Mouse (Mus musculus): Measurements from ENCODE around the gene Cep295. TPM values are rescaled to one million over a fixed set of nuclear protein-coding genes. Genes with fewer than 3 reads are reported as not detected.

Gene Cep295
- 14.1 and 14.9 TPM in 2 replicates for polyA plus RNA-seq (2014; fragmentation: Nextera tagmentation; extraction: Ambion mirVana)

DNA sequence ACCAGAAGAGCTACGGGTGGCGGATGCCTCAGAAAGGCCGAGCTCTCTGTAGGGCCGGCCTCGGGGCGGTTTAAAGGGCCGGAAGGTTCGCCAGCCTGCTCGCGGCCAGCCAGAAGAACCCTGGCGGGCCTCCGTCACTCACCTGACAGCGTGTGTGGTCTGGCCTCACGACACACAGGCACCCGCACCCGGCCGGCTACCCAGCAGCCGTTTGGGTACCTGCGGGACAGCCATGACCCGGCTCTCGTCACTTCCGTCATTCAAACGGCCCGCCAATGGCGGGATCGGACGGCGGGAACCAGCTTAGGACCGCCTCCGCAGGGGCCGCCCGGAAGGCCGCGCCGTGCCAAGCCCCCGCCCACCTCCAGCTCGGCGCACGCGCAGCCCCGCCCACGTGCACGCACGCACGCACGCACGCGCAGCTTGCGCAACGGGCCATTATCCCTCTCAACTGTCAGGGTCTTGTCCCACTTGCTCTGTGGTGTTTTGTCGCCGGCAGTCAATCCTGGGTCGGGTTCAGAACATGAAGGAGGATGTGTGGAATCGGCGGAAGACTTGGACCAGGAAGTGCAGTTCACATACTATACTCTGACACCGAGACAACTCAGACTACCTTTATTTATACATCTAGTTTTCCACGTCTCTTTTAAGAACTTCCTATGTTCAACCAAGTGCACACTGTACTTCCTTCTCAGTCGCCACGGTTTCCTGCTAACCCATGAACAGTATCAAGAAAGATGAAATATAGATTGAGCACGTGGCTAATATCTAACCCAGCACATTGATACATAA is at the start of gene Cep295:
Gene Cep295 (minus strand): TSS at position 305 of the 792 bp plus-strand sequence.
- H3K27ac ChIP-seq (replicated peaks; ENCODE audit: low read depth, low read length), result peak within 1 kb of the TSS; percentile 81
- 4% methylated on average over 45 of the region's 60 CpGs for WGBS
- no peaks in the 10 kb centered on the region for H3K9me3 ChIP-seq (ENCODE audit: control insufficient read depth, low read length)
- H3K36me3 ChIP-seq (ENCODE audit: control insufficient read depth, insufficient read depth, low read length), result peaks cover 2% of the 10 kb centered on the region; the same call in 1 of the 2 replicates
- peak within 1 kb of the TSS; percentile 78 for H3K4me2 ChIP-seq (ENCODE audit: low read depth, low read length)
- H3K9ac ChIP-seq (ENCODE audit: low read depth, low read length), result peak within 1 kb of the TSS; percentile 91
- DNase-seq (ENCODE audit: low spot score) (peak; percentile 97), ATAC-seq (ENCODE audit: low read depth) (peak; percentile 100)
- H3K4me3 ChIP-seq (ENCODE audit: low read depth, low read length), result peak within 1 kb of the TSS; percentile 90
- H3K27me3 ChIP-seq (replicated peaks; ENCODE audit: control insufficient read depth, insufficient read depth, low read length), result no peaks in the 10 kb centered on the region
- H3K4me1 ChIP-seq (ENCODE audit: control insufficient read depth, insufficient read depth, low read length), result peaks cover 9% of the 10 kb centered on the region

DNA sequence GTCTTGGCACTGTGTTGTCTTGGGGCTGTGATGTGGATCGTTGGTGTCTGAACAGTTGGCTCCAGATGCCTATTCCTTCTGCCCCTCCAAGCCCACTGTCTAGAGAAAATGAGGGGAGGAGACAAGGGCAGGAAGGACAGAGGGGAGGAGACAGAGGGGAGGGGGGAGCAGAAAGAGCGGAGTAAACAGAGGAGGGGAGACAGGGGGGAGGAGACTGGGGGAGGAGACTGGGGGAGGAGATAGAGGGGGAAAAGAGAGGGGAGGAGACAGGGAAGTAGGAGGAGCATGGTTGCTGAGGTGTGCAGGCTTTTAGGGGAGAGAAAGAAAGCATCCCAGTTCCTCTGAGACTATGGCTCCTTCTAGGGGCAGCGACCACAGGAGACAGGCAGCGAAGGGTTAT is 40.0 kb upstream of the Cep295 start:
- WGBS, result 63% methylated on average over 4 of the region's 4 CpGs

DNA sequence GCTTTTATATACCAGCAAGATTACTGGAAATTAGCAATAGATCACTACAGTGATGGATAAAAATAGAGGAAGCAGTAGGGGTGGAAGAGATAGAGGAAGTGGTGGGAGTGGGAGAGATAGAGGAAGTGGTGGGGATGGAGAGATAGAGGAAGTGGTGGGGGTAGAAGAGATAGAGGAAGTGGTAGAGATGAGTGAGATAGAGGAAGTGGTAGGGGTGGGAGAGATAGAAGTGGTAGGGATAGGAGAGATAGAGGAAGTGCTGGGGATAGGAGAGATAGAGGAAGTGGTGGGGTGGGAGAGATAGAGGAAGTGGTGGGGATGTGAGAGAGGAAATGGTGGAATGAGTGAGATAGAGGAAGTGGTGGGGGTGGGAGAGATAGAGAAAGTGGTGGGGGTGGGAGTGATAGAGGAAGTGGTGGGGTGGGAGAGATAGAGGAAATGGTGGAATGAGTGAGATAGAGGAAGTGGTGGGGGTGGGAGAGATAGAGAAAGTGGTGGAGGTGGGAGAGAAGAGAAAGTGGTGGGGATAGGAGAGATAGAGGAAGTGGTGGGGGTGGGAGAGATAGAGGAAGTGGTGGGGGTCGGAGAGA is 37.9 kb upstream of the Cep295 start:
- DNase-seq (ENCODE audit: low spot score) (no peak), ATAC-seq (ENCODE audit: low read depth) (no peak)
- no peak overlapping the region for H3K4me2 ChIP-seq (ENCODE audit: low read depth, low read length)
- no peak overlapping the region for H3K4me3 ChIP-seq (ENCODE audit: low read depth, low read length)
- no peaks in the 10 kb centered on the region for H3K27me3 ChIP-seq (replicated peaks; ENCODE audit: control insufficient read depth, insufficient read depth, low read length)
- H3K36me3 ChIP-seq (ENCODE audit: control insufficient read depth, insufficient read depth, low read length), result no peaks in the 10 kb centered on the region
- H3K9ac ChIP-seq (ENCODE audit: low read depth, low read length), result no peak overlapping the region
- no peaks in the 10 kb centered on the region for H3K4me1 ChIP-seq (ENCODE audit: control insufficient read depth, insufficient read depth, low read length)
- H3K9me3 ChIP-seq (ENCODE audit: control insufficient read depth, low read length), result no peaks in the 10 kb centered on the region
- WGBS, result 75% methylated on average over 1 of the region's 1 CpGs
- H3K27ac ChIP-seq (replicated peaks; ENCODE audit: low read depth, low read length), result no peak overlapping the region

More for the DNA sequence above, 40.0 kb upstream of the Cep295 start:
- DNase-seq (ENCODE audit: low spot score), result no peak
- H3K9me3 ChIP-seq (ENCODE audit: control insufficient read depth, low read length), result no peaks in the 10 kb centered on the region
- no peak overlapping the region for H3K27ac ChIP-seq (replicated peaks; ENCODE audit: low read depth, low read length)
- H3K4me1 ChIP-seq (ENCODE audit: control insufficient read depth, insufficient read depth, low read length), result no peaks in the 10 kb centered on the region
- no peak overlapping the region for H3K4me3 ChIP-seq (ENCODE audit: low read depth, low read length)
- no peaks in the 10 kb centered on the region for H3K36me3 ChIP-seq (ENCODE audit: control insufficient read depth, insufficient read depth, low read length)
- H3K27me3 ChIP-seq (replicated peaks; ENCODE audit: control insufficient read depth, insufficient read depth, low read length), result no peaks in the 10 kb centered on the region
- no peak overlapping the region for H3K4me2 ChIP-seq (ENCODE audit: low read depth, low read length)
- no peak overlapping the region for H3K9ac ChIP-seq (ENCODE audit: low read depth, low read length)
- ATAC-seq (ENCODE audit: low read depth), result no peak

DNA sequence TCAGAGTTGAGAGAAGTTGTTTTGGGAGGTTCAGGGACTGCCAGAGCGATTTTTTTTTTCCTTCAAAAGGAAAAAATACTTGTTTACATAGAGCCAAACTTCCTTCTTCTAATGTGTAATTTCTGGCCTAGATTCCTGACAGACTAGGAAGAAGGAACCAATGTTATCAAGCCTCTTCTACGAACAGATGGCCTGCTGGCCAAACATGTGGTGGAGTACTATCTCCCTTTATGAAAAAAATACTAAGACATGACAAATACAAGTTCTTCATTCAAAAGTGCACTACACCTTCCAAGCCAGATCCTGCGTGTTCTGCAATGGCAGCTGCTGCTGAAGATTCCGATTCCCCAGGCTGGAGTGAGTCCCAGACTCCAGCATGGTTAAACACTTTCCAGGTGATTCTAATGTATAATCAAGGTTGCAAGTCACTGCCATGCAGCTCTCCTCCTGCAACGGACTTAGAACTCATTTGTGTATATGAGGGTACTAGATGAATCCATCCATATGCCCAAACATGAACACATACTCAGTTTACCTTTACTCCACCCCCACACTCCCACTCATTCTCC is 29.6 kb upstream of the Cep295 start:
- Histone ChIP-seq H3K4me1 (ENCODE audit: control insufficient read depth, insufficient read depth, low read length) (no peaks in the 10 kb centered on the region), H3K9me3 (ENCODE audit: control insufficient read depth, low read length) (no peaks in the 10 kb centered on the region), H3K36me3 (ENCODE audit: control insufficient read depth, insufficient read depth, low read length) (no peaks in the 10 kb centered on the region), H3K4me2 (ENCODE audit: low read depth, low read length) (no peak overlapping the region), H3K9ac (ENCODE audit: low read depth, low read length) (no peak overlapping the region), H3K27ac (replicated peaks; ENCODE audit: low read depth, low read length) (no peak overlapping the region), H3K27me3 (replicated peaks; ENCODE audit: control insufficient read depth, insufficient read depth, low read length) (no peaks in the 10 kb centered on the region), H3K4me3 (ENCODE audit: low read depth, low read length) (no peak overlapping the region)
- WGBS, result 74% methylated on average over 5 of the region's 5 CpGs
- no peak for ATAC-seq (ENCODE audit: low read depth)
- DNase-seq (ENCODE audit: low spot score), result no peak

DNA sequence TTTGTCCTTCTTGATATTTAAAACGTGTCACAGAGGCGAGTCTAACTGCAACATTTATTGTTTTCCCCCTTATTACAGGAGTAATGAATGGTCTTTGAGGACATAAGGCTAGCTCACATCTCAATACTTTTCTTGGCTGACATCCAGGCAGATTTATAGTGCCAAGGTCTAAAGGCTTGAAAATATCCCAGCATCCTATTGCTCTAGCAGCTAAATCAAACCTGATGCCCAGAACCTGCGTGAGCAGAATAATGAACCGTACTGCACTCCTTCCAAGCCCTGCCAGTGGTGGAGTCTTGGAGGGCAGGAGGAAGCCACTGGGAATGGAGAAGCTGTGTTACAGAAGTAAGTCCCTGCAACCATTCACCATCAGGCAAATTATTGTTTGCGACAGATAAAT is 26.7 kb upstream of the Cep295 start:
- no peak for DNase-seq (ENCODE audit: low spot score)
- no peaks in the 10 kb centered on the region for H3K36me3 ChIP-seq (ENCODE audit: control insufficient read depth, insufficient read depth, low read length)
- no peak for ATAC-seq (ENCODE audit: low read depth)
- no peak overlapping the region for H3K4me2 ChIP-seq (ENCODE audit: low read depth, low read length)
- WGBS, result 65% methylated on average over 5 of the region's 5 CpGs
- no peaks in the 10 kb centered on the region for H3K4me1 ChIP-seq (ENCODE audit: control insufficient read depth, insufficient read depth, low read length)
- H3K9ac ChIP-seq (ENCODE audit: low read depth, low read length), result no peak overlapping the region
- H3K9me3 ChIP-seq (ENCODE audit: control insufficient read depth, low read length), result no peaks in the 10 kb centered on the region
- no peak overlapping the region for H3K27ac ChIP-seq (replicated peaks; ENCODE audit: low read depth, low read length)
- H3K4me3 ChIP-seq (ENCODE audit: low read depth, low read length), result no peak overlapping the region
- H3K27me3 ChIP-seq (replicated peaks; ENCODE audit: control insufficient read depth, insufficient read depth, low read length), result no peaks in the 10 kb centered on the region

DNA sequence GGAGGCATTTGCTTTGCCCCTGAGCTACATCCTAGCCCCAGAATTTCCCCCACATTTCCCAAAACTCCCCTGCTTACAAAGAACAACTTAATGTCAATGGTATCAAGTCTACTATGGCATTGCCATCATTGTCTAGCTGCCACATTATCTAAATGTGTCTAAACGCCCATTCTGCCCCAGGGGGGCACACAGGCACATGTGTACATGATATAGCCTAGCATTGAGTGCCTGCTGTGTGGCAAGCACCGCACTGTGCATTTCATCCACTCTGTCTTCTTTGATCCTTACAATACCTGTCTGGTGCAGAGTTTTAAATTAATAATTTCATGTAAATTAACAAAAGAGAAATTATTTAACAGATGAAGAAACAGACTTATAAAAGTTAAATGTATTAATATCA is 8.7 kb upstream of the Cep295 start:
- Histone ChIP-seq H3K27ac (replicated peaks; ENCODE audit: low read depth, low read length) (no peak overlapping the region), H3K36me3 (ENCODE audit: control insufficient read depth, insufficient read depth, low read length) (no peaks in the 10 kb centered on the region), H3K4me1 (ENCODE audit: control insufficient read depth, insufficient read depth, low read length) (no peaks in the 10 kb centered on the region), H3K9ac (ENCODE audit: low read depth, low read length) (no peak overlapping the region), H3K4me2 (ENCODE audit: low read depth, low read length) (no peak overlapping the region), H3K9me3 (ENCODE audit: control insufficient read depth, low read length) (no peaks in the 10 kb centered on the region), H3K4me3 (ENCODE audit: low read depth, low read length) (no peak overlapping the region), H3K27me3 (replicated peaks; ENCODE audit: control insufficient read depth, insufficient read depth, low read length) (no peaks in the 10 kb centered on the region)
- WGBS, result 54% methylated on average over 2 of the region's 2 CpGs
- DNase-seq (ENCODE audit: low spot score) (no peak), ATAC-seq (ENCODE audit: low read depth) (no peak)

DNA sequence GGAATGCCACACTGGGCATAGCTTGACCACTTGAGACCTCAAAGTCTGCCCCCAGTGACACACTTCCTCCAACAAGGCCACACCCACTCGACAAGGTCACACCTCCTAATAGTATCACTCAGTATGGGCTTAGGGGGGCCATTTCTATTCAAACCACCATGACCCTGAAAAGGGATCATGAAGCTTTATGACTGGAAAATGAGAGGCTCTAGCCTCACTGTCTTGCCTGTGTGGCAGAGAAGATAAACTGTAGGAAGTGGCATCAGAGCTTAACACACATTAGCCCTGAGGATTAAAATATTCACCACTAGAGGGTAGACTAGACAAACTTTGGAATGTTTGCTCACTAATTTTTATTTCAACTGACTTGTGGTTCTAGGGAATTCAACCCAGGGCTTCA is 8.3 kb upstream of the Cep295 start:
- 91% methylated on average over 1 of the region's 1 CpGs for WGBS
- ATAC-seq (ENCODE audit: low read depth) (no peak; the same call in 1 of the 2 replicates), DNase-seq (ENCODE audit: low spot score) (peak; percentile 29)
- no peaks in the 10 kb centered on the region for H3K9me3 ChIP-seq (ENCODE audit: control insufficient read depth, low read length)
- H3K36me3 ChIP-seq (ENCODE audit: control insufficient read depth, insufficient read depth, low read length), result no peaks in the 10 kb centered on the region
- no peak overlapping the region for H3K4me2 ChIP-seq (ENCODE audit: low read depth, low read length)
- H3K27ac ChIP-seq (replicated peaks; ENCODE audit: low read depth, low read length), result no peak overlapping the region
- no peaks in the 10 kb centered on the region for H3K27me3 ChIP-seq (replicated peaks; ENCODE audit: control insufficient read depth, insufficient read depth, low read length)
- no peak overlapping the region for H3K9ac ChIP-seq (ENCODE audit: low read depth, low read length)
- no peaks in the 10 kb centered on the region for H3K4me1 ChIP-seq (ENCODE audit: control insufficient read depth, insufficient read depth, low read length)
- H3K4me3 ChIP-seq (ENCODE audit: low read depth, low read length), result no peak overlapping the region

DNA sequence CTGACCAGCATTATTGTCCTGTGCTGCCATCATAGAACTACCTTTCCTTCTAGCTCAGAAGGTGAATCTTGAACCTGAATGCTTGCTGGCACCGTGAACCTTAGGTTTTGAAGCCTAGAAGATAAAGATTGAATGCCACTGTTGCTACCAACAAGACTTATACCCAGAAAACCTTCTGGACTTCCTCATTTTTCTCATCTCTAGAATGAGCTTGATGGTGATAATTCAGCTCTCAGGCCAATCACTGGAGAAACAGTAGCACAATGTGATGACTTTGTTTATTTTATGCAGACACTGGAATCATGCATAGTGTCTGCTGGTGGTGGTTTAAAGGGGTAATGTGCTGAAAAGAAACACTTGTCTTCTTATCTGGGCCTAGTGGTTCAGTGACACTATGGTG is 7.3 kb upstream of the Cep295 start:
- no peak overlapping the region for H3K4me2 ChIP-seq (ENCODE audit: low read depth, low read length)
- no peak overlapping the region for H3K27ac ChIP-seq (replicated peaks; ENCODE audit: low read depth, low read length)
- H3K4me1 ChIP-seq (ENCODE audit: control insufficient read depth, insufficient read depth, low read length), result no peaks in the 10 kb centered on the region
- H3K4me3 ChIP-seq (ENCODE audit: low read depth, low read length), result no peak overlapping the region
- ATAC-seq (ENCODE audit: low read depth), result no peak
- H3K9ac ChIP-seq (ENCODE audit: low read depth, low read length), result no peak overlapping the region
- H3K36me3 ChIP-seq (ENCODE audit: control insufficient read depth, insufficient read depth, low read length), result no peaks in the 10 kb centered on the region
- H3K9me3 ChIP-seq (ENCODE audit: control insufficient read depth, low read length), result no peaks in the 10 kb centered on the region
- H3K27me3 ChIP-seq (replicated peaks; ENCODE audit: control insufficient read depth, insufficient read depth, low read length), result no peaks in the 10 kb centered on the region
- WGBS, result 84% methylated on average over 1 of the region's 1 CpGs
- DNase-seq (ENCODE audit: low spot score), result no peak
